Mouse (Mus musculus): ENCODE results near the gene Abca17. TPM values are rescaled to one million over a fixed set of nuclear protein-coding genes. Genes with fewer than 3 reads are reported as not detected.

Gene Abca17
- total RNA-seq, 2 experiments from 2014 or later: 1.3 to 1.7 TPM

GRCm38 (mm10) chr17:24327656-24328055, 23.2 kb downstream of the Abca17 start:
- intact Hi-C loops (cut with DNase I): no loop called here
- no peak for TF ChIP-seq CTCF (IDR thresholded peaks at IDR 0.05)
- no peak for DNase-seq (ENCODE audit: extremely low spot score in 1 of 2, low spot score in 2 of 2)

GRCm38 (mm10) chr17:24325051-24325450, 25.8 kb downstream of the Abca17 start:
- intact Hi-C loops (cut with DNase I): no loop called here
- no peak for TF ChIP-seq CTCF (IDR thresholded peaks at IDR 0.05)

More at GRCm38 (mm10) chr17:24327656-24328055, 23.2 kb downstream of the Abca17 start:
- Histone ChIP-seq H3K4me3 (no peak overlapping the region), H3K27ac (no peak overlapping the region)

GRCm38 (mm10) chr17:24320826-24321225, 30.0 kb downstream of the Abca17 start:
- intact Hi-C loops (cut with DNase I): no loop called here
- Histone ChIP-seq H3K4me3 (no peak overlapping the region), H3K27ac (no peak overlapping the region)
- DNase-seq (ENCODE audit: extremely low spot score in 1 of 2, low spot score in 2 of 2): peak in 1 of 2 experiments; percentile 12
- TF ChIP-seq CTCF (IDR thresholded peaks at IDR 0.05): peak; percentile 11

More at GRCm38 (mm10) chr17:24325051-24325450, 25.8 kb downstream of the Abca17 start:
- no peak for DNase-seq (ENCODE audit: extremely low spot score in 1 of 2, low spot score in 2 of 2)
- H3K4me3 ChIP-seq: no peak overlapping the region
- no peak overlapping the region for H3K27ac ChIP-seq

- Histone ChIP-seq H3K4me3 (no peak overlapping the region), H3K27ac (no peak overlapping the region)
- peak in 1 of 2 experiments; percentile 23 for DNase-seq (ENCODE audit: extremely low spot score in 1 of 2, low spot score in 2 of 2)
- intact Hi-C loops (cut with DNase I): loop anchor here (2.0 to 5.0 kb wide), 2 partner anchors 135 to 155 kb away; partner anchors contain the start of gene Pdpk1
- peak; percentile 61 for TF ChIP-seq CTCF (IDR thresholded peaks at IDR 0.05)
These were observed 43.4 kb downstream of the Abca17 start for GRCm38 (mm10) chr17:24307500-24307899.

- intact Hi-C loops (cut with DNase I): no loop called here
- Histone ChIP-seq H3K27ac (no peak overlapping the region), H3K4me3 (no peak overlapping the region)
- no peak for TF ChIP-seq CTCF (IDR thresholded peaks at IDR 0.05)
- no peak for DNase-seq (ENCODE audit: extremely low spot score in 1 of 2, low spot score in 2 of 2)
These were observed 50.2 kb downstream of the Abca17 start for GRCm38 (mm10) chr17:24300651-24301050.

GRCm38 (mm10) chr17:24289338-24289737, 61.5 kb downstream of the Abca17 start:
- no peak for DNase-seq (ENCODE audit: extremely low spot score in 1 of 2, low spot score in 2 of 2)
- TF ChIP-seq CTCF (IDR thresholded peaks at IDR 0.05): no peak
- intact Hi-C loops (cut with DNase I): no loop called here

GRCm38 (mm10) chr17:24288477-24288876, 62.4 kb downstream of the Abca17 start:
- intact Hi-C loops (cut with DNase I): no loop called here

More at GRCm38 (mm10) chr17:24289338-24289737, 61.5 kb downstream of the Abca17 start:
- Histone ChIP-seq H3K27ac (no peak overlapping the region), H3K4me3 (no peak overlapping the region)

GRCm38 (mm10) chr17:24285680-24286079, 65.2 kb downstream of the Abca17 start:
- H3K27ac ChIP-seq: no peak overlapping the region
- DNase-seq (ENCODE audit: extremely low spot score in 1 of 2, low spot score in 2 of 2): no peak
- no peak for TF ChIP-seq CTCF (IDR thresholded peaks at IDR 0.05)
- no peak overlapping the region for H3K4me3 ChIP-seq
- intact Hi-C loops (cut with DNase I): no loop called here

More at GRCm38 (mm10) chr17:24288477-24288876, 62.4 kb downstream of the Abca17 start:
- Histone ChIP-seq H3K4me3 (no peak overlapping the region), H3K27ac (no peak overlapping the region)
- no peak for TF ChIP-seq CTCF (IDR thresholded peaks at IDR 0.05)
- no peak for DNase-seq (ENCODE audit: extremely low spot score in 1 of 2, low spot score in 2 of 2)

GRCm38 (mm10) chr17:24283266-24283818, 67.5 kb downstream of the Abca17 start:
- TF ChIP-seq CTCF (IDR thresholded peaks at IDR 0.05): no peak
- Histone ChIP-seq H3K27ac (no peak overlapping the region), H3K4me3 (no peak overlapping the region)
- no peak for DNase-seq (ENCODE audit: extremely low spot score in 1 of 2, low spot score in 2 of 2)
- intact Hi-C loops (cut with DNase I): no loop called here

GRCm38 (mm10) chr17:24282637-24283036, 68.2 kb downstream of the Abca17 start:
- Histone ChIP-seq H3K27ac (no peak overlapping the region), H3K4me3 (no peak overlapping the region)
- no peak for DNase-seq (ENCODE audit: extremely low spot score in 1 of 2, low spot score in 2 of 2)
- intact Hi-C loops (cut with DNase I): no loop called here
- peak; percentile 31 for TF ChIP-seq CTCF (IDR thresholded peaks at IDR 0.05)

GRCm38 (mm10) chr17:24279907-24280306, 71.0 kb downstream of the Abca17 start:
- TF ChIP-seq CTCF (IDR thresholded peaks at IDR 0.05): no peak
- DNase-seq (ENCODE audit: extremely low spot score in 1 of 2, low spot score in 2 of 2): no peak
- no peak overlapping the region for H3K4me3 ChIP-seq
- intact Hi-C loops (cut with DNase I): loop anchor here (5.0 kb wide), 1 partner anchor 37 kb away; no protein-coding TSS in a partner anchor
- H3K27ac ChIP-seq: no peak overlapping the region

GRCm38 (mm10) chr17:24267133-24267532, 83.7 kb downstream of the Abca17 start:
- intact Hi-C loops (cut with DNase I): no loop called here
- no peak for TF ChIP-seq CTCF (IDR thresholded peaks at IDR 0.05)

GRCm38 (mm10) chr17:24264766-24265165, 86.1 kb downstream of the Abca17 start:
- no peak overlapping the region for H3K4me3 ChIP-seq
- H3K27ac ChIP-seq: no peak overlapping the region
- DNase-seq (ENCODE audit: extremely low spot score in 1 of 2, low spot score in 2 of 2): no peak
- intact Hi-C loops (cut with DNase I): no loop called here
- no peak for TF ChIP-seq CTCF (IDR thresholded peaks at IDR 0.05)

More at GRCm38 (mm10) chr17:24267133-24267532, 83.7 kb downstream of the Abca17 start:
- Histone ChIP-seq H3K27ac (no peak overlapping the region), H3K4me3 (no peak overlapping the region)
- no peak for DNase-seq (ENCODE audit: extremely low spot score in 1 of 2, low spot score in 2 of 2)
